ENCODE assay signal across 8 mouse cellular contexts in the genomic region with DNA sequence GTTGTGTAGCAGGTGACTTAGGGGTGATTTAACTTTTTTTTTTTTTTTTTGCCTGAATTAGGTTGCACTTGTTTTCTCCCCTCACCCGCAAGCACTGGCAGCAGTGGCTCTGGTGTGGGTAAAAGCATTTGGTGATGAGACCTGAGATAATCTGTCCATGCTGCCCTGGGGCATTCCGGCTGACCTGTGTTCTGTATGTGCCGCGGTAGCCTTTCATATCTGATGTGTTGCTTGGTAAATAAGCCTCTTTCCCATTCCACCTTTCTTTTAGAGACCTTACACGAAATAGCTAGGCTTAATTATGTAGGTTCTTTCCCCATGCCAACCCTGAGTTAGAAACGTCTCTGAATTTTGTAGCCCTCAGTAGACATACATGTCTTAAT. TPM values are rescaled to one million over a fixed set of nuclear protein-coding genes. Genes with fewer than 3 reads are reported as not detected.
DNase-seq lines count a peak whose midpoint lies in the region; ATAC-seq and TF ChIP-seq lines count a peak whose summit lies in the region.

No protein-coding gene starts in this region.

- peak overlapping the region; percentile 98 for H3K27ac ChIP-seq in heart, embryonic 16.5 days (ENCODE audit: low read length)
- no peak overlapping the region for H3K27ac ChIP-seq in MEL (ENCODE audit: control insufficient read depth, low read depth, low read length)
- peak overlapping the region; percentile 98 for H3K27ac ChIP-seq in hindbrain, embryonic 10.5 days
- H3K27ac ChIP-seq in midbrain, embryonic 11.5 days (ENCODE audit: low read depth, low read length), result 0 out of 2 replicates have a peak overlapping the region, but pooled peaks have one; percentile 93

- H3K4me1 ChIP-seq in heart, embryonic 16.5 days (ENCODE audit: control insufficient read depth, insufficient read depth, low read length), result peaks cover 28% of the 10 kb centered on the region
- H3K4me1 ChIP-seq in MEL (ENCODE audit: control insufficient read depth in 1 of 2, insufficient read depth in 2 of 2, low read length in 2 of 2), result peaks cover 3 to 7% of the 10 kb centered on the region in 2 experiments; a peak in 3 of 4 replicates
- peaks cover 30% of the 10 kb centered on the region for H3K4me1 ChIP-seq in hindbrain, embryonic 10.5 days (replicated peaks)
- peaks cover 11% of the 10 kb centered on the region for H3K4me1 ChIP-seq in midbrain, embryonic 11.5 days (ENCODE audit: control insufficient read depth, insufficient read depth, low read length)

- no peaks in the 10 kb centered on the region for H3K9me3 ChIP-seq in heart, embryonic 16.5 days (replicated peaks; ENCODE audit: control insufficient read depth, low read length)
- no peaks in the 10 kb centered on the region for H3K9me3 ChIP-seq in MEL (replicated peaks; ENCODE audit: insufficient read depth, low read length)
- H3K9me3 ChIP-seq in hindbrain, embryonic 10.5 days, result no peaks in the 10 kb centered on the region
- H3K9me3 ChIP-seq in midbrain, embryonic 11.5 days (ENCODE audit: control insufficient read depth, low read length), result no peaks in the 10 kb centered on the region

- no peaks in the 10 kb centered on the region for H3K27me3 ChIP-seq in heart, embryonic 16.5 days (ENCODE audit: control insufficient read depth, insufficient read depth, low read length)
- no peaks in the 10 kb centered on the region for H3K27me3 ChIP-seq in MEL (ENCODE audit: control insufficient read depth in 1 of 2, insufficient read depth in 2 of 2, low read length in 2 of 2)
- H3K27me3 ChIP-seq in hindbrain, embryonic 10.5 days (ENCODE audit: insufficient read depth, poor library complexity, severe bottlenecking), result peaks cover 4% of the 10 kb centered on the region; the same call in 1 of the 2 replicates
- H3K27me3 ChIP-seq in midbrain, embryonic 11.5 days (ENCODE audit: control insufficient read depth, insufficient read depth, low read length), result no peaks in the 10 kb centered on the region

- peak overlapping the region; percentile 99 for H3K9ac ChIP-seq in heart, embryonic 16.5 days (ENCODE audit: low read length)
- H3K9ac ChIP-seq in MEL (ENCODE audit: control insufficient read depth, low read depth, low read length, poor library complexity, severe bottlenecking), result peak overlapping the region; percentile 87
- H3K9ac ChIP-seq in midbrain, embryonic 11.5 days (ENCODE audit: low read length), result peak overlapping the region; percentile 97

- no peak for TF ChIP-seq RAD21 in MEL (IDR thresholded peaks at IDR 0.05; ENCODE audit: low read depth, low read length)

- peak overlapping the region; percentile 98 for H3K4me3 ChIP-seq in heart, embryonic 16.5 days (ENCODE audit: low read length)
- H3K4me3 ChIP-seq in MEL (ENCODE audit: control insufficient read depth in 1 of 2, insufficient read depth in 1 of 2, low read depth in 2 of 2, low read length in 2 of 2), result peak overlapping the region; percentile 74 to 100
- H3K4me3 ChIP-seq in hindbrain, embryonic 10.5 days, result peak overlapping the region; percentile 83
- H3K4me3 ChIP-seq in midbrain, embryonic 11.5 days (ENCODE audit: low read depth, low read length), result peak overlapping the region; percentile 96

- H3K79me2 ChIP-seq in MEL (ENCODE audit: control insufficient read depth, insufficient read depth, low read length, poor library complexity), result peaks cover 25% of the 10 kb centered on the region

- no peak for DNase-seq in heart, adult 8-10 months (ENCODE audit: low spot score)
- peak; percentile 52 for DNase-seq in MEL (ENCODE audit: low read depth, low spot score)
- no peak for DNase-seq in hindbrain, embryonic 10.5 days (ENCODE audit: low spot score)
- DNase-seq in midbrain, embryonic 11.5 days (ENCODE audit: low spot score, missing footprints), result no peak
- DNase-seq in layer of hippocampus, adult 18-20 months (ENCODE audit: low spot score in 2 of 2), result no peak
- DNase-seq in T-cell, adult 2 months (ENCODE audit: low spot score), result no peak

- WGBS in heart, embryonic 16.5 days, result 11% methylated on average over 6 of the region's 6 CpGs
- 42% methylated on average over 6 of the region's 6 CpGs for WGBS in hindbrain, embryonic 10.5 days
- WGBS in midbrain, embryonic 11.5 days, result 20% methylated on average over 6 of the region's 6 CpGs

- ATAC-seq in heart, embryonic 16.5 days (replicated peaks; ENCODE audit: extremely low read depth, insufficient read depth, low FRiP score), result no peak
- no peak for ATAC-seq in midbrain, embryonic 11.5 days (ENCODE audit: low FRiP score)
- ATAC-seq in megakaryocyte progenitor cell, adult 5-6 weeks (replicated peaks; ENCODE audit: poor library complexity), result no peak

- no peak for TF ChIP-seq CTCF in MEL (IDR thresholded peaks at IDR 0.05 in 2 of 3, conservative IDR thresholded peaks at IDR 0.05 in 1 of 3; ENCODE audit: control insufficient read depth in 1 of 3, insufficient read depth in 1 of 3, low read depth in 2 of 3, low read length in 3 of 3, poor library complexity in 1 of 3, severe bottlenecking in 1 of 3)

- TF ChIP-seq POLR2A in MEL (IDR thresholded peaks at IDR 0.05; ENCODE audit: control insufficient read depth in 1 of 2, insufficient read depth in 1 of 2, low read depth in 1 of 2, low read length in 2 of 2, poor library complexity in 1 of 2), result no peak

- peak overlapping the region; percentile 72 for H3K4me2 ChIP-seq in heart, embryonic 16.5 days (ENCODE audit: low read depth, low read length)
- peak overlapping the region; percentile 78 for H3K4me2 ChIP-seq in midbrain, embryonic 11.5 days

- no peak for TF ChIP-seq EP300 in MEL (IDR thresholded peaks at IDR 0.05; ENCODE audit: low read depth in 1 of 2, low read length in 2 of 2)

- H3K36me3 ChIP-seq in heart, embryonic 16.5 days (ENCODE audit: control insufficient read depth, insufficient read depth), result no peaks in the 10 kb centered on the region
- H3K36me3 ChIP-seq in MEL (ENCODE audit: control insufficient read depth in 1 of 2, insufficient read depth in 2 of 2, low read length in 2 of 2), result peaks cover 3 to 15% of the 10 kb centered on the region in 2 experiments; a peak in 3 of 4 replicates
- peaks cover 5% of the 10 kb centered on the region; the same call in 1 of the 2 replicates for H3K36me3 ChIP-seq in hindbrain, embryonic 10.5 days
- H3K36me3 ChIP-seq in midbrain, embryonic 11.5 days (ENCODE audit: control insufficient read depth, insufficient read depth, low read length), result no peaks in the 10 kb centered on the region

TF ChIP-seq in MEL, 35 proteins besides CTCF, POLR2A, EP300 and RAD21:
- TF ChIP-seq USF1 (IDR thresholded peaks at IDR 0.05; ENCODE audit: low read depth, low read length) (no peak), MAX (IDR thresholded peaks at IDR 0.05; ENCODE audit: low read length) (no peak), BHLHE40 (IDR thresholded peaks at IDR 0.05; ENCODE audit: borderline replicate concordance, low read depth, low read length) (no peak), NELFE (IDR thresholded peaks at IDR 0.05; ENCODE audit: low read depth, low read length) (no peak), SIN3A (IDR thresholded peaks at IDR 0.05; ENCODE audit: low read length) (no peak), RCOR1 (IDR thresholded peaks at IDR 0.05; ENCODE audit: low read depth, low read length) (no peak), SMC3 (IDR thresholded peaks at IDR 0.05; ENCODE audit: low read depth, low read length) (no peak), USF2 (IDR thresholded peaks at IDR 0.05; ENCODE audit: borderline replicate concordance in 1 of 2, insufficient read depth in 1 of 2, low read depth in 1 of 2, low read length in 2 of 2) (no peak), MYC (IDR thresholded peaks at IDR 0.05; ENCODE audit: low read depth, low read length) (no peak)
TF ChIP-seq in MEL: peak in this region for 0.

RNA-seq across cellular contexts. Expression of a gene that starts 2.1 kb away (rescaled TPM):
- polyA plus RNA-seq in heart, embryonic 16.5 days (2015; fragmentation: Nextera tagmentation; extraction: Ambion mirVana), result 57.9 and 66.6 TPM in 2 replicates
- 100 to 1,000 TPM; 175 to 222 (median 206) TPM for total RNA-seq in heart, adult 8-10 months (2022)
- total RNA-seq in MEL (2012; rRNA removed), result 26.0 and 27.0 TPM in 2 replicates
- 100 to 1,000 TPM in 1 of 2 experiments, 10 to 100 TPM in 1; 40.3 to 168 TPM for polyA plus RNA-seq in MEL (2012; ENCODE audit: insufficient read depth in 1 of 2, insufficient read length in 2 of 2, low read depth in 1 of 2, low replicate concordance in 2 of 2, missing spikeins in 1 of 2)
- 44.3 and 62.6 TPM in 2 replicates for polyA plus RNA-seq in hindbrain, embryonic 10.5 days (2016; fragmentation: Nextera tagmentation; extraction: Ambion mirVana)
- polyA plus RNA-seq in midbrain, embryonic 11.5 days (2014; fragmentation: Nextera tagmentation; extraction: Ambion mirVana), result 111 and 118 TPM in 2 replicates
- total RNA-seq in layer of hippocampus, adult 18-20 months (2021), result 10 to 100 TPM; 77.6 to 81.7 TPM
- total RNA-seq in megakaryocyte progenitor cell, adult 5-6 weeks (2015), result 36.4 and 47.8 TPM in 2 replicates
- total RNA-seq in megakaryocyte progenitor cell, adult 5-6 weeks (2017), result 33.9 and 63.2 TPM in 2 replicates
